Mouse (Mus musculus): ENCODE data around the gene Mybphl. TPM values are rescaled to one million over a fixed set of nuclear protein-coding genes. Genes with fewer than 3 reads are reported as not detected.
A peak's percentile ranks its signal among the peaks of the same experiment; 100 is the strongest.

The Mybphl gene
- polyA plus RNA-seq (2015; fragmentation: Nextera tagmentation; extraction: Ambion mirVana) = not detected in 2 replicates

- H3K9ac ChIP-seq (ENCODE audit: low read depth, low read length) = no peak within 1 kb of the TSS
- ATAC-seq (replicated peaks; ENCODE audit: low FRiP score, low read depth) (no peak), DNase-seq (ENCODE audit: low spot score) (no peak)
- H3K4me2 ChIP-seq (ENCODE audit: low read length) = no peak within 1 kb of the TSS
- no peaks in the 10 kb centered on the region for H3K9me3 ChIP-seq (replicated peaks; ENCODE audit: low read length)
- H3K27me3 ChIP-seq (ENCODE audit: insufficient read depth, low read length) = no peaks in the 10 kb centered on the region
- no peak for TF ChIP-seq CTCF (IDR thresholded peaks at IDR 0.05; ENCODE audit: low read depth)
- 59% methylated on average over 9 of the region's 9 CpGs for WGBS
- H3K27ac ChIP-seq = no peak within 1 kb of the TSS
- H3K4me1 ChIP-seq (replicated peaks; ENCODE audit: insufficient read depth, low read length) = 0 out of 2 replicates have a peak, but pooled peaks cover 7% of the 10 kb centered on the region
- H3K4me3 ChIP-seq (replicated peaks; ENCODE audit: low read depth, low read length) = no peak within 1 kb of the TSS
- H3K36me3 ChIP-seq (ENCODE audit: insufficient read depth, low read length) = no peaks in the 10 kb centered on the region
Measured at GRCm38 (mm10) chr3:108364270-108364995, at the start of gene Mybphl. Gene Mybphl, plus strand, starts transcription at chr3:108364911.

GRCm38 (mm10) chr3:108318517-108318916, 46.2 kb upstream of the Mybphl start:
- Histone ChIP-seq H3K9ac (ENCODE audit: low read depth, low read length) (no peak overlapping the region), H3K9me3 (replicated peaks; ENCODE audit: low read length) (no peaks in the 10 kb centered on the region), H3K27me3 (ENCODE audit: insufficient read depth, low read length) (no peaks in the 10 kb centered on the region), H3K4me3 (replicated peaks; ENCODE audit: low read depth, low read length) (no peak overlapping the region), H3K36me3 (ENCODE audit: insufficient read depth, low read length) (no peaks in the 10 kb centered on the region), H3K27ac (no peak overlapping the region), H3K4me1 (replicated peaks; ENCODE audit: insufficient read depth, low read length) (no peaks in the 10 kb centered on the region), H3K4me2 (ENCODE audit: low read length) (no peak overlapping the region)
- TF ChIP-seq CTCF (IDR thresholded peaks at IDR 0.05; ENCODE audit: low read depth) = no peak
- DNase-seq (ENCODE audit: low spot score) (no peak), ATAC-seq (replicated peaks; ENCODE audit: low FRiP score, low read depth) (no peak)
- 64% methylated on average over 2 of the region's 2 CpGs for WGBS

DNA sequence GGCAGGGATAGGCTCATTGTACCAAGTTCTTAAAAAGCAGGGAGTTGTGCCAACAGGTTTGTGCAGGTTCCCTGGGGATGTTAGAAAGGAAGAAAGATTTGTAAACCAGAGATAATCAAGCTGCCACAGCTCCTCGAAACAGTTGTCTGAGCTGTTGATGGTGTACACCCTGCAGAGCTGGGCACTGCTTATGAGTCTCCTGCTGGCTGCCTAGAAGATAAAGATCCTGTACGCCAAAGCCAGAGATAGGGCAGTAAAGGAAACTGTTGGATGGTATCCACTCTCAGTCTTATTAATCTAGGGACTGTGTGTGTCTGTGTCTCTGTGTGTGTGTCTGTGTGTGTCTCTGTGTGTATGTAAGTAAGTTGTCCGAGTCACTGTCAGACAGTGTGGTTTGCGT, 43.0 kb upstream of the Mybphl start:
- Histone ChIP-seq H3K4me1 (replicated peaks; ENCODE audit: insufficient read depth, low read length) (no peaks in the 10 kb centered on the region), H3K36me3 (ENCODE audit: insufficient read depth, low read length) (no peaks in the 10 kb centered on the region), H3K27me3 (ENCODE audit: insufficient read depth, low read length) (no peaks in the 10 kb centered on the region), H3K4me2 (ENCODE audit: low read length) (no peak overlapping the region), H3K27ac (no peak overlapping the region), H3K9me3 (replicated peaks; ENCODE audit: low read length) (no peaks in the 10 kb centered on the region), H3K9ac (ENCODE audit: low read depth, low read length) (no peak overlapping the region), H3K4me3 (replicated peaks; ENCODE audit: low read depth, low read length) (no peak overlapping the region)
- no peak for TF ChIP-seq CTCF (IDR thresholded peaks at IDR 0.05; ENCODE audit: low read depth)
- DNase-seq (ENCODE audit: low spot score) (no peak), ATAC-seq (replicated peaks; ENCODE audit: low FRiP score, low read depth) (no peak)
- WGBS = 77% methylated on average over 4 of the region's 4 CpGs

GRCm38 (mm10) chr3:108322136-108322535, 42.6 kb upstream of the Mybphl start:
- TF ChIP-seq CTCF (IDR thresholded peaks at IDR 0.05; ENCODE audit: low read depth) = no peak
- DNase-seq (ENCODE audit: low spot score) = no peak

GRCm38 (mm10) chr3:108322962-108323361, 41.7 kb upstream of the Mybphl start:
- H3K9me3 ChIP-seq (replicated peaks; ENCODE audit: low read length) = no peaks in the 10 kb centered on the region
- DNase-seq (ENCODE audit: low spot score) (no peak), ATAC-seq (replicated peaks; ENCODE audit: low FRiP score, low read depth) (no peak)
- no peak overlapping the region for H3K4me3 ChIP-seq (replicated peaks; ENCODE audit: low read depth, low read length)
- no peak for TF ChIP-seq CTCF (IDR thresholded peaks at IDR 0.05; ENCODE audit: low read depth)
- 0 out of 2 replicates have a peak, but pooled peaks cover 2% of the 10 kb centered on the region for H3K36me3 ChIP-seq (ENCODE audit: insufficient read depth, low read length)
- H3K9ac ChIP-seq (ENCODE audit: low read depth, low read length) = no peak overlapping the region
- 77% methylated on average over 3 of the region's 3 CpGs for WGBS
- H3K27me3 ChIP-seq (ENCODE audit: insufficient read depth, low read length) = no peaks in the 10 kb centered on the region
- H3K4me2 ChIP-seq (ENCODE audit: low read length) = no peak overlapping the region
- H3K4me1 ChIP-seq (replicated peaks; ENCODE audit: insufficient read depth, low read length) = no peaks in the 10 kb centered on the region
- no peak overlapping the region for H3K27ac ChIP-seq

More at GRCm38 (mm10) chr3:108322136-108322535, 42.6 kb upstream of the Mybphl start:
- WGBS = 72% methylated on average over 4 of the region's 4 CpGs
- Histone ChIP-seq H3K27me3 (ENCODE audit: insufficient read depth, low read length) (no peaks in the 10 kb centered on the region), H3K9ac (ENCODE audit: low read depth, low read length) (no peak overlapping the region), H3K4me2 (ENCODE audit: low read length) (no peak overlapping the region), H3K9me3 (replicated peaks; ENCODE audit: low read length) (no peaks in the 10 kb centered on the region), H3K36me3 (ENCODE audit: insufficient read depth, low read length) (0 out of 2 replicates have a peak, but pooled peaks cover 2% of the 10 kb centered on the region), H3K27ac (no peak overlapping the region), H3K4me3 (replicated peaks; ENCODE audit: low read depth, low read length) (no peak overlapping the region), H3K4me1 (replicated peaks; ENCODE audit: insufficient read depth, low read length) (no peaks in the 10 kb centered on the region)
- no peak for ATAC-seq (replicated peaks; ENCODE audit: low FRiP score, low read depth)

DNA sequence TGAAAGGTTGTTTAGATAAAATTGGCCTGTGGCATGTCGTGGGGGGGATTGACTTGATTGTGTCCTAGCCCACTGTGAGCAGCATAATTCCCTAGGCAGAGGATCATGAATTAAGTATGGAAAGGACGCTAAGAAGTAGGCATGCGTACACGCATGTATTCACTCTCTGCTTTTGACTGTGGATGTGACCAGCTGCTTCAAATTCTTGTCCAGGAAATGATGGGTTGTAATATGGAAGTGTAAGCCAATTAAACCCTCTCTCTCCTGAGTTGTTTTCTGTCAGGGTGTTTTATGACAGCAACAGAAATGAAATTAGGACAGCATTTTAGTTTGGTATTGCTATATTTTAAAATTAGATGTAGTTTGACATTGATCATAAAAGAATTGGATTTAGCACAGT, 39.9 kb upstream of the Mybphl start:
- ATAC-seq (replicated peaks; ENCODE audit: low FRiP score, low read depth) (no peak), DNase-seq (ENCODE audit: low spot score) (peak; percentile 18)
- no peak for TF ChIP-seq CTCF (IDR thresholded peaks at IDR 0.05; ENCODE audit: low read depth)
- H3K4me1 ChIP-seq (replicated peaks; ENCODE audit: insufficient read depth, low read length) = no peaks in the 10 kb centered on the region
- no peak overlapping the region for H3K4me3 ChIP-seq (replicated peaks; ENCODE audit: low read depth, low read length)
- H3K9me3 ChIP-seq (replicated peaks; ENCODE audit: low read length) = no peaks in the 10 kb centered on the region
- H3K4me2 ChIP-seq (ENCODE audit: low read length) = no peak overlapping the region
- no peak overlapping the region for H3K9ac ChIP-seq (ENCODE audit: low read depth, low read length)
- no peak overlapping the region for H3K27ac ChIP-seq
- H3K36me3 ChIP-seq (ENCODE audit: insufficient read depth, low read length) = 0 out of 2 replicates have a peak, but pooled peaks cover 2% of the 10 kb centered on the region
- 88% methylated on average over 4 of the region's 4 CpGs for WGBS
- no peaks in the 10 kb centered on the region for H3K27me3 ChIP-seq (ENCODE audit: insufficient read depth, low read length)

All from kidney, postnatal 0 days (tissue).